Mouse (Mus musculus) embryonic fibroblast, embryonic 13.5 days (primary cell): ENCODE results near the gene Aggf1. TPM values are rescaled to one million over a fixed set of nuclear protein-coding genes. Genes with fewer than 3 reads are reported as not detected.

Experiments used
- H3K27ac ChIP-seq: 2 replicates; pipeline ENCODE4 v1.5.1; 2012; ENCODE audit warnings: low read length, control low read depth, inconsistent platforms; ENCODE audit not compliant: insufficient read depth
- H3K4me1 ChIP-seq: 2 replicates; pipeline ENCODE4 v1.6.1; 2011; ENCODE audit warnings: low read length; ENCODE audit not compliant: control insufficient read depth, insufficient read depth
- H3K4me3 ChIP-seq: 2 replicates; pipeline ENCODE4 v1.5.1; 2011; ENCODE audit warnings: mild to moderate bottlenecking, control low read depth, low read length; ENCODE audit not compliant: insufficient read depth
- CTCF ChIP-seq: IDR thresholded peaks from 2 replicates; pipeline ENCODE4 v1.5.1; 2011; ENCODE audit warnings: mild to moderate bottlenecking, control low read depth, low read length, moderate library complexity, borderline replicate concordance; ENCODE audit not compliant: insufficient read depth
- POLR2A ChIP-seq: IDR thresholded peaks from 2 replicates; pipeline ENCODE4 v1.6.1; 2011; ENCODE audit warnings: low read depth, mild to moderate bottlenecking, control low read depth, low read length, moderate library complexity
- polyA plus RNA-seq: library from polyadenylated mRNA; stranded (reverse); fragments of >200 nt; gene quantifications from 2 replicates; pipeline ENCODE4 v1.2.4, GENCODE M21; 2011; ENCODE audit warnings: low read depth; ENCODE audit not compliant: missing spikeins, insufficient read length

Aggf1 gene
- polyA plus RNA-seq, 1 experiment = 24.1 TPM

DNA sequence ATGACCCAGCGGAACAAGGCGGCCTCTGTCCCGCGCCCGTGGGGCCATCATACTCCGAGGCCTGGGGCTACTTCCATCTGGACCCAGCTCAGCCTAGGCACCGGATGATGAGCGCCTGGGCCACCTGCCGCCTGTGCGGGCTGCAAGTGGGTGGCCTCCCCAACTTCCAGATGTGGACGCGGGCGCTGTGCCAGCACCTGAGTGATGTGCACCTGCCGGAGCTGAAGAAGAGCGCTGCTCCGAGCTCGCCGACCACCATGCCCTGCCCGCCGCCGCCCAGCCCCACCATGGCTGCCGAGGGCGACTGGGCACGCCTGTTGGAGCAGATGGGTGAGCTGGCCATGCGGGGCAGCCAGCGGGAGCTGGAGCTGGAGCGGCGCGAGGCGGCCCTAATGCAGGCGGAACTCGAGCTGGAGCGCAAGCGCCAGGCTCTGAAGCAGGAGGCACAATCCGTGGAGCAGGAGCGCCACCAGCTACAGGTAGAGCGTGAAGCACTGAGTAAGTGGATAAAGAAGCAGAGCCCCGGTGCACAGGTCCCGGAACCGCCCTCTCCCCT, 39.0 kb downstream of the Aggf1 start:
- Histone ChIP-seq H3K27ac (no peak overlapping the region), H3K4me1 (peaks cover 4% of the 10 kb centered on the region; the same call in 1 of the 2 replicates), H3K4me3 (no peak overlapping the region)
- TF ChIP-seq POLR2A = no peak

GRCm38 (mm10) chr13:95332086-95332899, 42.9 kb downstream of the Aggf1 start:
- peaks cover 4% of the 10 kb centered on the region; the same call in 1 of the 2 replicates for H3K4me1 ChIP-seq
- TF ChIP-seq CTCF = no peak
- no peak for TF ChIP-seq POLR2A
- H3K4me3 ChIP-seq = no peak overlapping the region
- no peak overlapping the region for H3K27ac ChIP-seq

DNA sequence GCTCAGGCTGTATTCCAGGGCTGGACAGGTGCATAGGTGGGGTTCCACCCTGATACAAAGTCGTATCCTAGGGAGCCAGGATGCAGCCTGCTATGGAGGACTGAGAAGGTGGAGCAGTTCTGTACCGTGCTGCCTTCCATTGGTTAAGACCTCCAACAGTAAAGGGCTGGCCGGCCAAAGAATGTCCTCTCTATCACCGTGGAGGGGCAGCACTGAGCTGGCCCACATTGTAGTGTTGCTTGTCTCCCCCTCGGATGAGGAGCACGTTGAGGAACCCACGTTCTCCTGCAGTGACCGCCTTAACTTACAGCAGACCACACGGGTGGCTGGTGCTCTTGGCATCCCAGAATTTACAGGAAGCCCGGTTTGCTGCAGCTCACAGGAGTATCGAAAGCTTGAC, 44.6 kb downstream of the Aggf1 start:
- Histone ChIP-seq H3K27ac (no peak overlapping the region), H3K4me1 (peaks cover 4% of the 10 kb centered on the region; the same call in 1 of the 2 replicates), H3K4me3 (no peak overlapping the region)
- TF ChIP-seq POLR2A = no peak
- no peak for TF ChIP-seq CTCF

- H3K4me1 ChIP-seq = peaks cover 4% of the 10 kb centered on the region; the same call in 1 of the 2 replicates
- no peak overlapping the region for H3K4me3 ChIP-seq
- H3K27ac ChIP-seq = no peak overlapping the region
- TF ChIP-seq POLR2A = no peak
- TF ChIP-seq CTCF = no peak
These were observed 46.4 kb downstream of the Aggf1 start for GRCm38 (mm10) chr13:95328767-95329166.

GRCm38 (mm10) chr13:95327345-95327741, 47.8 kb downstream of the Aggf1 start:
- no peak for TF ChIP-seq CTCF
- TF ChIP-seq POLR2A = no peak
- Histone ChIP-seq H3K4me3 (peak overlapping the region; percentile 73), H3K4me1 (peaks cover 3% of the 10 kb centered on the region; the same call in 1 of the 2 replicates), H3K27ac (peak overlapping the region; percentile 22; the same call in 1 of the 2 replicates)

DNA sequence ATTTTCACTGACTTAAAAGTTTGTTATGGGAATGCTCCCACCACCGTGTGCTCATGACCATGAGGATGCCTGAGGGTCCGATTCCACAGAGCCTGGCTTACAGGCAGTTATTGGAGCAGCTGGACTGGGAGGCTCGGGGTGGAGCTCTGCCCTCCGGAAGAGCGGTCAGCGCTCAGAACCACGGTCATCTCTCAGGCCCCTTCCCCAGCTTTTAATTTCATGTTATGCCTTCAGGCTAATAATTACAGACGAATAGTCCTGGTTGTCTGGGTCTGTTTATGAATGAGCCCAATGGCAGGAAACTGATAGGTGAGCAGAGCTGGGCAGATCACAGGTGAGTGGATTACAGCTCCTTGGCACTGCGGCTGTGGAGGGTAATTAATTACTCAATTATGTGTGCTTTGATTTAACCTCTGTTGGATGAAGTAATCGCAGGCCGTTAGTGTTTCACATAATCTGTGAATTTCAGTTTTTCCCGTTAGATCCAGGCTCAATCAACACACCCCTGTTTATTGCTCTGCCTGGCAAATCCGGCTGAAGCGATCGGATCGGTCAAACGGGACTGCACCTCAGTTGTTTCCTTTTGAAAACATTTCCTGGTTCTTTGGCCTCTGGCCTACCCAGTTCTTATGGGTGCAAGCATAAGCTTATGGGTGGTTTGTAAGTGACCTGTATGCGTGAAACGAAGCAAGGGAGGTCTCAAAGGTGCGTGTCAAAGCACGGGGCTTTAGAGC, 48.4 kb downstream of the Aggf1 start:
- Histone ChIP-seq H3K27ac (peak overlapping the region; percentile 22), H3K4me3 (peak overlapping the region; percentile 73), H3K4me1 (no peaks in the 10 kb centered on the region)
- TF ChIP-seq POLR2A (peak; percentile 46), CTCF (no peak)

DNA sequence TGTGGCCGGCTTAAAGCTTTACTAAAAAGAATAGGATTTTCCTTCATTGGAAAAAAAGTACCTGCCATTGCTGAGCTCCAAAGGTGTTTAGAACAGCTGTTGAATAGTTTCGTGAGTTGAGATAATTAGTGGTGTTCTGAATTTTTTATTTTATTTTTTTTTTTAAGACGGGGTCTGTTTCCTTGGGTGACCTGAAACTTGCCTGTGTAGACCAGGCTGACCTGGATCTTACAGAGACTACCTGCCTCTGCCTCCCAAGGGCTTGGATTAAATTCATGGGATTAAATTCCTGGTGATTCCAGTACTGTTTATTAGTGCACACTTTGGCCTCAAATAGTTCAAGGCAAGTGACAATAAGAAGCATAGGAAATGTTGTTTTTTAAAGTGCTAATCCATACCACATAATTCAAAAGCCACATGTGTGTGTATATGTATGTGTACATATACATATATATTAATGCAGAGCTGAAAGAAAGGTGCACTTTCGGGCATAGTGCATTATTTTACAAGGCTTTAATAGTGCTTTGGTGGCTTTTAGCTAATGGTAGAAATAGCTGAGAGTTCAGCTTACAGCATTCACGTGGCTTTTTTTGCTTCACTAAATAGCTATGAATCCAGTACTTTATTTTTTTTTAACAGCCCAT, 49.1 kb downstream of the Aggf1 start:
- Histone ChIP-seq H3K27ac (peak overlapping the region; percentile 93), H3K4me1 (no peaks in the 10 kb centered on the region), H3K4me3 (peak overlapping the region; percentile 73)
- TF ChIP-seq CTCF = no peak
- TF ChIP-seq POLR2A = no peak; the same call in 1 of the 2 replicates

DNA sequence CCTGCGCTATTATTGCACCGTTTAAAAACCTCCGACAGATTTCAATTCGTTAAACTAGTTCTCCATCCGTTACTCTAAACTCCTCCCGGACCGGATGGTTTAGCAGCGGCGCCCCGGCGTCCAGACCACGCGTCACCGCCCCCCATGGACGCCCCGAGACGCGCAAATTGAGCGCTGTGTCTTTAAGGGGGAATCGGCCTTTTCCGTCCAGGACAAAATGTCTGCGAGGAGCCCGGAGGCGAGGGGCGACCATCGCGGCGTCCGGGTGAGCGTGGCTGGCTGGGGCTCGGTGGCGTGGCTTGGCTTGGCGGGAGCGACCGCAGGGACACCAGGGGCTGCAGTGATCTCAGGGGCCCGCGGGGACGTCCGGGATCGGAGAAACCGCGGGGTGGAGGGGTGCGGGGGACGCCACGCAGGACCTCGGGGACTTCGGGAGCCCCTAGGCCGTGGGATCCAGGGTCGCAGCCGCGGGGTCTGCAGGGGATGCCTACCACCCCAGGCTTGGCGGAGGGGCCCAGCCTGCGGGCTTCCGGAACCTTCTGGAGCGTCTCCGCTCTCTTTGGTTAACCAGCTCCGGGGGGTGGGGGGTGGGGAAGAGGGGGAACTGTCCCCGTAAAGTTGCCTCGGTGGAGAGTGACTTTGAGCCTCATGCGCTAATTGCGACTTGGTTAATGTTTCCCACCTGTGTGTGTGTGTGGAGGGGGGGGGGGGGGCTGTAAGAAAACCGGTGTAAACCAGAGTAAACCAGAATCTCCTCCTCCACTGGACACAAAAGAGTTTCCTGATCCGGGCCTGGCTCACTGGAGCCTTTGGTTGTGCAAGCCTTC, 49.9 kb downstream of the Aggf1 start:
- TF ChIP-seq POLR2A (peak; percentile 58; the same call in 1 of the 2 replicates), CTCF (no peak)
- H3K4me1 ChIP-seq = no peaks in the 10 kb centered on the region
- H3K4me3 ChIP-seq = peak overlapping the region; percentile 73
- peak overlapping the region; percentile 93 for H3K27ac ChIP-seq

GRCm38 (mm10) chr13:95324626-95325079, 50.5 kb downstream of the Aggf1 start:
- peak overlapping the region; percentile 73 for H3K4me3 ChIP-seq
- peak overlapping the region; percentile 93 for H3K27ac ChIP-seq
- TF ChIP-seq CTCF (no peak), POLR2A (no peak; the same call in 1 of the 2 replicates)
- H3K4me1 ChIP-seq = no peaks in the 10 kb centered on the region
